Mouse (Mus musculus) heart, embryonic 12.5 days (tissue): ENCODE data around the gene Eml3. TPM values are rescaled to one million over a fixed set of nuclear protein-coding genes. Genes with fewer than 3 reads are reported as not detected.

Source experiments
- ATAC-seq: fragments of 200-750 bp; cut with Nextera tagmentation; 2 replicates; pipeline ENCODE4 v1.8.0; 2017; ENCODE audit warnings: moderate TSS enrichment, moderate library complexity; ENCODE audit not compliant: insufficient number of reproducible peaks, low FRiP score
- H3K27ac ChIP-seq: fragments of 300-500 bp; sonication (generic); 2 replicates; pipeline ENCODE4 v1.5.1; 2016; ENCODE audit warnings: mild to moderate bottlenecking, moderate library complexity; ENCODE audit not compliant: poor library complexity, severe bottlenecking
- H3K27me3 ChIP-seq: fragments of 300-500 bp; sonication (generic); replicated peaks from 2 replicates; pipeline ENCODE4 v1.6.1; 2016; ENCODE audit warnings: mild to moderate bottlenecking, moderate library complexity
- H3K36me3 ChIP-seq: fragments of 300-500 bp; sonication (generic); 2 replicates; pipeline ENCODE4 v1.6.1; 2016; ENCODE audit warnings: mild to moderate bottlenecking, moderate library complexity
- H3K4me1 ChIP-seq: fragments of 300-500 bp; sonication (generic); replicated peaks from 2 replicates; pipeline ENCODE4 v1.6.1; 2016; ENCODE audit warnings: mild to moderate bottlenecking
- H3K4me2 ChIP-seq: fragments of 300-500 bp; sonication (generic); 2 replicates; pipeline ENCODE4 v1.6.1; 2016; ENCODE audit warnings: mild to moderate bottlenecking, moderate library complexity
- H3K4me3 ChIP-seq: fragments of 300-500 bp; sonication (generic); 2 replicates; pipeline ENCODE4 v1.5.1; 2016; ENCODE audit warnings: mild to moderate bottlenecking
- H3K9ac ChIP-seq: fragments of 300-500 bp; sonication (generic); 2 replicates; pipeline ENCODE4 v1.6.1; 2016; ENCODE audit warnings: mild to moderate bottlenecking, moderate library complexity
- H3K9me3 ChIP-seq: fragments of 300-500 bp; sonication (generic); replicated peaks from 2 replicates; pipeline ENCODE4 v1.6.1; 2016; ENCODE audit warnings: mild to moderate bottlenecking, moderate library complexity
- WGBS: fragments of 180-500 bp; shearing (Covaris S2); methylation state at CpG from one replicate; pipeline ENCODE4 v1.1.7; 2016; 5-methylcytosine and 5-hydroxymethylcytosine counted together
- microRNA-seq: library from miRNA; unstranded; fragments of <30 nt; microRNA quantifications from one replicate; pipeline ENCODE4, GENCODE M21; 2017
- polyA plus RNA-seq: library from polyadenylated mRNA; unstranded; fragments of >200 nt; fragmentation: Nextera tagmentation; extraction: Ambion mirVana; gene quantifications from 2 replicates; pipeline ENCODE4 v1.2.1, GENCODE M21; 2016

The Eml3 gene
- polyA plus RNA-seq, 1 experiment from 2014 or later, result 13.5 TPM

DNA sequence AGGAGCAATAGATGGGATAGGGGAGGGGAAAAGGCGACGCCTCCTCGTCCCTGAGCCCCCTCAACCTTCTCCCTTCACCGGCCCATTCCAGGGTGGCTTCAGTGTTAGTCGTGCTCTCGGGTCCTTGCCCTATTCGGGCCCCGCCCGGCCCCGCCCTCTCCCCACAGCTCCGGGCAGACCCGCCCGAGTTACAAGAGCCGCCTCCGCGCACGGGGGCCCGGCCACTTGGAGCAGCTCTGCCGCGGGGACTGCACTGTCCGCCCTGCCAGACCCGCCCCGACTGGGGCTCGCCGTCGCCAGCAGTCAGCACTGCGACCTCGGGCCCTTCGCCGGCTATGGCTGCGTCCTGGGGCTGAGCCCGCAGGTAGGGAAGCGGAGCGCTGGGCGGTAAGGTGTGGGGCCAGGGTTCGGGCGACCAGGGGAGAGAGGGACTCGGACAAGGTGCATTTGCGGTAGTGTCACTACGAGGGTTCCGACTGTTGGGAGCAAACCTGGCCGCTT lies 59.8 kb downstream of the Eml3 start, which contains the start of gene Ahnak:
Gene Ahnak, plus strand, starts transcription at position 219 of the 501 bp plus-strand sequence.
- Histone ChIP-seq H3K27me3 (no peaks in the 10 kb centered on the region), H3K27ac (peak within 1 kb of the TSS; percentile 95), H3K4me3 (peak within 1 kb of the TSS; percentile 90), H3K36me3 (no peaks in the 10 kb centered on the region), H3K9me3 (no peaks in the 10 kb centered on the region), H3K4me1 (peaks cover 80% of the 10 kb centered on the region), H3K9ac (peak within 1 kb of the TSS; percentile 97), H3K4me2 (peak within 1 kb of the TSS; percentile 71)
- peak; percentile 75 for ATAC-seq
- under 1% methylated on average over 37 of the region's 42 CpGs for WGBS

DNA sequence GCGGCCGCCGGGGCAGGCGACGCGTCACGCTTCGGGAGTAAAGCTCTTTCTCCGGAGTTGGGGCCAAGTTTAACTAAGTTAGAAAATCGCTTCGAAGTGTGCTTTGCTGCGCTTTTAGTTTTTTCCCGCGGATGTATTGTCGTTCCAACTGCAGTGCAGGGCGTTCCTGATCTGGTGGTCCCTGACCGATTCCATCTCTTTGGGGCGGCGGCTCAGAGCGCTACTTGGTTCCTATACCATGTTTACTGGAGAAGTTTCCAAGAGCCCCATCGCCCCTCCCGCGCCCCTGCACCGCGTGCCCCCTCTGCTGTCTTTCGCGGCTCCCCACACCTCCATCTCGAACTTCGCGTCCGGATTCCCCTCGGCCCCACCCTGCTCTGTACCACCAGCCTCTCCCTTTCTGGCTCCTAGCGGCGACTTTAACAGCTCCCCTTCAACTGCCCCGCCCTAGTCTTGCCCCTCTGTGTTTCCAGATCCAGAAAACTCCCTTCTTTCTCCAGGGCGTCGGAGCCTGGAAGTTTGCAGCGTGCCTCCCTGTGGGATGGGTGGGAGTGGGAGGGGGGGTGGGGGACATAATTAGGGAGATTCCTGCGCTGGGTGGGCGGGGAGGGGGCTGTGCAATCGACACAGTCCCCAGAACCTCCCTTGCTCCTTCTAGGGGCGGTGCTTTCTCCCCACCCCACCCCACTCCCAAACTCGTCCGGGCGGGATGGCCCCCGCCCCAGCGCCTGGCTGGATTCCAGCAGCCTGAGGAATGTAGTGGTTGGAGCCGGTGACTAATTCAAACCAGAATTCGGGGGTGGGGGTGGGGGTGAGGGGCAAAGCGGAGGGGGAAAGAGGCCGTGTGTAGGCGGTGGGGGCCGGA lies 60.4 kb downstream of the Eml3 start:
- Histone ChIP-seq H3K36me3 (no peaks in the 10 kb centered on the region), H3K9ac (peak overlapping the region; percentile 97), H3K27me3 (no peaks in the 10 kb centered on the region), H3K4me1 (peaks cover 79% of the 10 kb centered on the region), H3K9me3 (no peaks in the 10 kb centered on the region), H3K4me2 (peak overlapping the region; percentile 71), H3K27ac (peak overlapping the region; percentile 95), H3K4me3 (peak overlapping the region; percentile 90)
- under 1% methylated on average over 53 of the region's 53 CpGs for WGBS
- peak; percentile 74 for ATAC-seq

DNA sequence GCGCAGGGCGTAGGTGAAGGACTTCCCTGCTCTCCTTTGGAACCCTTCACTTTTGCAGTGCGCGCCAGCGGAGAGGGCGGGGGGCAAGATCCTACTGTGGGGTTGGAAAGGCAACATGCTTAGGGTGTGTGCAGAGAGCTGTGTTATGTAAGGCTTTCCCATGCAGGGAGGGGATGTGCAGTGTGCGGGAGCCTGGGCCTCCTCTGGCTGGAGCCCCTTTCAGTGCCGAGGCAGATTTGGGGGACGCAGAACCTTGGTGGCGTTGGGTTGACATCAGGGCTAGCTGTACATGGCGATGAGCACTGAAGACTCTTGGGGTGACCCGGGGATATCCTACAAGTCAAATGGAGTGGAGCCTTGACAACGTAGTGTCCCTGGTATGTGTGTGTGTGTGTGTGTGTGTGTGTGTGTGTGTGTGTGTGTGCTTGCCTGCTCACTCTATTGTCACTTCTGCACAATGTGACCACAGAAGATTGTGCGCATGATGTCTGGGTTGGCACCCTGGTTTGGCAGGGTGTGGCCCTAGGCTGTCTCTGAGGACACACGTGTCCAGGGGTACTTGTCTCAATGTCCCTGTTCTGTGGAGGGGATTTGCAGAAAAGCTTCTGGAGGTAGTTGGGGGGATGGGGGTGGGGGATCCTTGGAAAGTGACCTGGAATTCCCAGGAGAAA lies 61.2 kb downstream of the Eml3 start:
- H3K27me3 ChIP-seq, result no peaks in the 10 kb centered on the region

More for the DNA sequence above, 61.2 kb downstream of the Eml3 start:
- H3K36me3 ChIP-seq, result no peaks in the 10 kb centered on the region
- H3K4me2 ChIP-seq, result peak overlapping the region; percentile 71
- peak overlapping the region; percentile 95 for H3K27ac ChIP-seq
- WGBS, result 11% methylated on average over 15 of the region's 15 CpGs
- no peaks in the 10 kb centered on the region for H3K9me3 ChIP-seq
- H3K4me1 ChIP-seq, result peaks cover 79% of the 10 kb centered on the region
- ATAC-seq, result peak; percentile 38
- H3K9ac ChIP-seq, result peak overlapping the region; percentile 97
- peak overlapping the region; percentile 90 for H3K4me3 ChIP-seq

Small RNA genes within 50 kb of the gene (microRNA-seq; reads per million reads assigned to microRNA genes)
- not detected for gene Mir5136

Other genes with a start within 250 kb of the Eml3 start
- 87.6 and 88.9 TPM in 2 replicates for gene Slc3a2, start 206.2 kb upstream of the Eml3 start, polyA plus RNA-seq
- 48.9 and 52.9 TPM in 2 replicates for gene Wdr74, start 193.7 kb upstream of the Eml3 start, polyA plus RNA-seq
- gene 1700092M07Rik, start 188.8 kb upstream of the Eml3 start, polyA plus RNA-seq, result 1.8 and 2.8 TPM in 2 replicates
- gene Stx5a, start 188.1 kb upstream of the Eml3 start, polyA plus RNA-seq, result 86.1 and 88.1 TPM in 2 replicates
- gene Nxf1, start 172.5 kb upstream of the Eml3 start, polyA plus RNA-seq, result 135 and 149 TPM in 2 replicates
- gene Tmem223, start 158.6 kb upstream of the Eml3 start, polyA plus RNA-seq, result 145 and 146 TPM in 2 replicates
- gene Tmem179b, start 155.1 kb upstream of the Eml3 start, polyA plus RNA-seq, result 49.7 and 51.9 TPM in 2 replicates
- 22.5 and 23.3 TPM in 2 replicates for gene Taf6l, start 143.1 kb upstream of the Eml3 start, polyA plus RNA-seq
- gene Polr2g, start 131.0 kb upstream of the Eml3 start, polyA plus RNA-seq, result 137 and 145 TPM in 2 replicates
- gene Zbtb3, start 127.0 kb upstream of the Eml3 start, polyA plus RNA-seq, result 3.8 and 4.1 TPM in 2 replicates
- gene Ttc9c, start 110.2 kb upstream of the Eml3 start, polyA plus RNA-seq, result 36.3 and 37.0 TPM in 2 replicates
- gene Hnrnpul2, start 109.5 kb upstream of the Eml3 start, polyA plus RNA-seq, result 3.8 TPM in 2 replicates
- gene AC129217.1, start 99.8 kb upstream of the Eml3 start, polyA plus RNA-seq, result not detected in 2 replicates
- 41.0 and 41.1 TPM in 2 replicates for gene Bscl2, start 92.1 kb upstream of the Eml3 start, polyA plus RNA-seq
- gene Gng3, start 90.4 kb upstream of the Eml3 start, polyA plus RNA-seq, result 2.5 and 2.9 TPM in 2 replicates
- gene Lrrn4cl, start 78.8 kb upstream of the Eml3 start, polyA plus RNA-seq, result 0.77 and 0.78 TPM in 2 replicates
- 138 and 142 TPM in 2 replicates for gene Ubxn1, start 58.1 kb upstream of the Eml3 start, polyA plus RNA-seq
- gene Uqcc3, start 48.6 kb upstream of the Eml3 start, polyA plus RNA-seq, result 52.7 and 60.6 TPM in 2 replicates
- 61.5 and 66.4 TPM in 2 replicates for gene Lbhd1, start 45.8 kb upstream of the Eml3 start, polyA plus RNA-seq
- not detected in 2 replicates for gene Gm49403, start 45.6 kb upstream of the Eml3 start, polyA plus RNA-seq
- gene 1810009A15Rik, start 40.7 kb upstream of the Eml3 start, polyA plus RNA-seq, result 64.2 and 64.5 TPM in 2 replicates
- gene Gm49416, start 40.6 kb upstream of the Eml3 start, polyA plus RNA-seq, result not detected in 2 replicates
- 28.9 and 30.1 TPM in 2 replicates for gene Ints5, start 36.5 kb upstream of the Eml3 start, polyA plus RNA-seq
- gene Ganab, start 31.5 kb upstream of the Eml3 start, polyA plus RNA-seq, result 78.7 and 83.6 TPM in 2 replicates
- 46.6 and 46.8 TPM in 2 replicates for gene B3gat3, start 9.2 kb upstream of the Eml3 start, polyA plus RNA-seq
- gene Rom1, start 196 bp upstream of the Eml3 start, polyA plus RNA-seq, result 2.4 and 2.5 TPM in 2 replicates
- 106 and 115 TPM in 2 replicates for gene Mta2, start 12.3 kb downstream of the Eml3 start, polyA plus RNA-seq
- 17.1 and 19.4 TPM in 2 replicates for gene Tut1, start 24.3 kb downstream of the Eml3 start, polyA plus RNA-seq
- gene Eef1g, start 37.5 kb downstream of the Eml3 start, polyA plus RNA-seq, result 281 and 282 TPM in 2 replicates
- 26.0 and 27.1 TPM in 2 replicates for gene Ahnak, start 59.7 kb downstream of the Eml3 start, polyA plus RNA-seq
- not detected in 2 replicates for gene Scgb1a1, start 158.4 kb downstream of the Eml3 start, polyA plus RNA-seq
- 11.3 and 14.1 TPM in 2 replicates for gene Asrgl1, start 206.1 kb downstream of the Eml3 start, polyA plus RNA-seq